Mouse (Mus musculus): ENCODE results near the gene Slc46a2. TPM values are rescaled to one million over a fixed set of nuclear protein-coding genes. Genes with fewer than 3 reads are reported as not detected.

Slc46a2 gene
- total and polyA plus RNA-seq, 3 experiments: 0.05 TPM; not detected in 2

GRCm38 (mm10) chr4:59870433-59870832 is 44.4 kb downstream of the Slc46a2 start:
- H3K4me1 ChIP-seq (ENCODE audit: insufficient read depth, low read depth, low read length): peaks cover 10% of the 10 kb centered on the region
- H3K9me3 ChIP-seq (replicated peaks): no peaks in the 10 kb centered on the region
- no peak overlapping the region for H3K4me3 ChIP-seq (ENCODE audit: low read depth, low read length)
- H3K27me3 ChIP-seq (ENCODE audit: insufficient read depth, low read length): no peaks in the 10 kb centered on the region
- ATAC-seq (ENCODE audit: extremely low read depth, insufficient number of reproducible peaks, low FRiP score, poor library complexity, severe bottlenecking): no peak
- TF ChIP-seq POLR2AphosphoS5 (IDR thresholded peaks at IDR 0.05; ENCODE audit: insufficient replicate concordance, low read depth, low read length): no peak
- TF ChIP-seq GATA1 (IDR thresholded peaks at IDR 0.05; ENCODE audit: borderline replicate concordance, low read length): no peak
- TF ChIP-seq CTCF (IDR thresholded peaks at IDR 0.05; ENCODE audit: low read depth, low read length): no peak
- no peak for TF ChIP-seq GATA2 (IDR thresholded peaks at IDR 0.05; ENCODE audit: borderline replicate concordance, low read depth, low read length)
- no peak for TF ChIP-seq TAL1 (conservative IDR thresholded peaks at IDR 0.05; ENCODE audit: low read depth, low read length)
- no peak for DNase-seq (ENCODE audit: low spot score)
- peaks cover 37% of the 10 kb centered on the region for H3K36me3 ChIP-seq (replicated peaks)

- H3K4me1 ChIP-seq (ENCODE audit: insufficient read depth, low read depth, low read length): peaks cover 13% of the 10 kb centered on the region
- ATAC-seq (ENCODE audit: extremely low read depth, insufficient number of reproducible peaks, low FRiP score, poor library complexity, severe bottlenecking): no peak
Measured at GRCm38 (mm10) chr4:59869488-59870057, 45.3 kb downstream of the Slc46a2 start.

GRCm38 (mm10) chr4:59868086-59868485 is 46.8 kb downstream of the Slc46a2 start:
- Histone ChIP-seq H3K27me3 (ENCODE audit: insufficient read depth, low read length) (no peaks in the 10 kb centered on the region), H3K4me3 (ENCODE audit: low read depth, low read length) (no peak overlapping the region), H3K4me1 (ENCODE audit: insufficient read depth, low read depth, low read length) (peaks cover 23% of the 10 kb centered on the region), H3K9me3 (replicated peaks) (no peaks in the 10 kb centered on the region), H3K36me3 (replicated peaks) (peaks cover 39% of the 10 kb centered on the region)
- ATAC-seq (ENCODE audit: extremely low read depth, insufficient number of reproducible peaks, low FRiP score, poor library complexity, severe bottlenecking): no peak
- no peak for DNase-seq (ENCODE audit: low spot score)
- TF ChIP-seq CTCF (IDR thresholded peaks at IDR 0.05; ENCODE audit: low read depth, low read length) (no peak), POLR2AphosphoS5 (IDR thresholded peaks at IDR 0.05; ENCODE audit: insufficient replicate concordance, low read depth, low read length) (no peak), GATA1 (IDR thresholded peaks at IDR 0.05; ENCODE audit: borderline replicate concordance, low read length) (no peak), GATA2 (IDR thresholded peaks at IDR 0.05; ENCODE audit: borderline replicate concordance, low read depth, low read length) (no peak), TAL1 (conservative IDR thresholded peaks at IDR 0.05; ENCODE audit: low read depth, low read length) (no peak)

More at GRCm38 (mm10) chr4:59869488-59870057, 45.3 kb downstream of the Slc46a2 start:
- H3K9me3 ChIP-seq (replicated peaks): no peaks in the 10 kb centered on the region
- no peak overlapping the region for H3K4me3 ChIP-seq (ENCODE audit: low read depth, low read length)
- no peaks in the 10 kb centered on the region for H3K27me3 ChIP-seq (ENCODE audit: insufficient read depth, low read length)
- no peak for TF ChIP-seq POLR2AphosphoS5 (IDR thresholded peaks at IDR 0.05; ENCODE audit: insufficient replicate concordance, low read depth, low read length)
- no peak for TF ChIP-seq TAL1 (conservative IDR thresholded peaks at IDR 0.05; ENCODE audit: low read depth, low read length)
- no peak for DNase-seq (ENCODE audit: low spot score)
- H3K36me3 ChIP-seq (replicated peaks): peaks cover 39% of the 10 kb centered on the region

- H3K27me3 ChIP-seq (ENCODE audit: insufficient read depth, low read length): no peaks in the 10 kb centered on the region
- no peaks in the 10 kb centered on the region for H3K9me3 ChIP-seq (replicated peaks)
- ATAC-seq (ENCODE audit: extremely low read depth, insufficient number of reproducible peaks, low FRiP score, poor library complexity, severe bottlenecking) (peak; percentile 84), DNase-seq (ENCODE audit: low spot score) (peak; percentile 53)
- peaks cover 51% of the 10 kb centered on the region for H3K36me3 ChIP-seq (replicated peaks)
- peak overlapping the region; percentile 32; the same call in 1 of the 2 replicates for H3K4me3 ChIP-seq (ENCODE audit: low read depth, low read length)
- TF ChIP-seq GATA2 (IDR thresholded peaks at IDR 0.05; ENCODE audit: borderline replicate concordance, low read depth, low read length) (no peak), TAL1 (conservative IDR thresholded peaks at IDR 0.05; ENCODE audit: low read depth, low read length) (peak; percentile 69), GATA1 (IDR thresholded peaks at IDR 0.05; ENCODE audit: borderline replicate concordance, low read length) (no peak), CTCF (IDR thresholded peaks at IDR 0.05; ENCODE audit: low read depth, low read length) (no peak), POLR2AphosphoS5 (IDR thresholded peaks at IDR 0.05; ENCODE audit: insufficient replicate concordance, low read depth, low read length) (no peak)
- peaks cover 25% of the 10 kb centered on the region for H3K4me1 ChIP-seq (ENCODE audit: insufficient read depth, low read depth, low read length)
Measured at GRCm38 (mm10) chr4:59863869-59864268, 51.0 kb downstream of the Slc46a2 start.

GRCm38 (mm10) chr4:59862335-59862734 is 52.5 kb downstream of the Slc46a2 start:
- Histone ChIP-seq H3K9me3 (replicated peaks) (no peaks in the 10 kb centered on the region), H3K4me3 (ENCODE audit: low read depth, low read length) (no peak overlapping the region), H3K36me3 (replicated peaks) (peaks cover 52% of the 10 kb centered on the region), H3K27me3 (ENCODE audit: insufficient read depth, low read length) (no peaks in the 10 kb centered on the region), H3K4me1 (ENCODE audit: insufficient read depth, low read depth, low read length) (peaks cover 22% of the 10 kb centered on the region)
- ATAC-seq (ENCODE audit: extremely low read depth, insufficient number of reproducible peaks, low FRiP score, poor library complexity, severe bottlenecking) (no peak), DNase-seq (ENCODE audit: low spot score) (no peak)
- TF ChIP-seq GATA2 (IDR thresholded peaks at IDR 0.05; ENCODE audit: borderline replicate concordance, low read depth, low read length): no peak
- no peak for TF ChIP-seq POLR2AphosphoS5 (IDR thresholded peaks at IDR 0.05; ENCODE audit: insufficient replicate concordance, low read depth, low read length)
- TF ChIP-seq TAL1 (conservative IDR thresholded peaks at IDR 0.05; ENCODE audit: low read depth, low read length): no peak
- no peak for TF ChIP-seq CTCF (IDR thresholded peaks at IDR 0.05; ENCODE audit: low read depth, low read length)
- no peak for TF ChIP-seq GATA1 (IDR thresholded peaks at IDR 0.05; ENCODE audit: borderline replicate concordance, low read length)

- no peak for ATAC-seq (ENCODE audit: extremely low read depth, insufficient number of reproducible peaks, low FRiP score, poor library complexity, severe bottlenecking)
- H3K4me3 ChIP-seq (ENCODE audit: low read depth, low read length): no peak overlapping the region
- TF ChIP-seq CTCF (IDR thresholded peaks at IDR 0.05; ENCODE audit: low read depth, low read length) (no peak), GATA1 (IDR thresholded peaks at IDR 0.05; ENCODE audit: borderline replicate concordance, low read length) (no peak), POLR2AphosphoS5 (IDR thresholded peaks at IDR 0.05; ENCODE audit: insufficient replicate concordance, low read depth, low read length) (no peak), GATA2 (IDR thresholded peaks at IDR 0.05; ENCODE audit: borderline replicate concordance, low read depth, low read length) (no peak), TAL1 (conservative IDR thresholded peaks at IDR 0.05; ENCODE audit: low read depth, low read length) (no peak)
- H3K9me3 ChIP-seq (replicated peaks): no peaks in the 10 kb centered on the region
- DNase-seq (ENCODE audit: low spot score): no peak
- peaks cover 55% of the 10 kb centered on the region for H3K36me3 ChIP-seq (replicated peaks)
- no peaks in the 10 kb centered on the region for H3K27me3 ChIP-seq (ENCODE audit: insufficient read depth, low read length)
- peaks cover 22% of the 10 kb centered on the region for H3K4me1 ChIP-seq (ENCODE audit: insufficient read depth, low read depth, low read length)
Measured at GRCm38 (mm10) chr4:59861871-59862270, 53.0 kb downstream of the Slc46a2 start.
